Mouse (Mus musculus) MEL (cell line): ENCODE results near the gene Zfp296. TPM values are rescaled to one million over a fixed set of nuclear protein-coding genes. Genes with fewer than 3 reads are reported as not detected.

Source experiments
- DNase-seq: peaks from one replicate; pipeline ENCODE4 v3.0.0; 2011; ENCODE audit warnings: low read depth, low spot score
- H3K27ac ChIP-seq: 2 replicates; pipeline ENCODE4 v1.5.1; 2012; ENCODE audit warnings: low read depth, mild to moderate bottlenecking, control low read depth, low read length, moderate library complexity; ENCODE audit not compliant: control insufficient read depth
- H3K27me3 ChIP-seq, 2 experiments: fragments of 150-350 bp in 1 of 2; sonication (generic) in 1 of 2; 2 replicates each; pipeline ENCODE4 v1.6.1; 2012; ENCODE audit warnings: low read length in 2 of 2, mild to moderate bottlenecking in 2 of 2, improper control_type of control experiment in 1 of 2, moderate library complexity in 1 of 2; ENCODE audit not compliant: insufficient read depth in 2 of 2, control insufficient read depth in 1 of 2
- H3K36me3 ChIP-seq, 2 experiments: 2 replicates each; pipeline ENCODE4 v1.6.1; 2012 to 2014; ENCODE audit warnings: low read length in 2 of 2, improper control_type of control experiment in 1 of 2, inconsistent platforms in 1 of 2, mild to moderate bottlenecking in 1 of 2; ENCODE audit not compliant: insufficient read depth in 2 of 2, control insufficient read depth in 1 of 2
- H3K4me1 ChIP-seq, 2 experiments: fragments of 150-350 bp in 1 of 2; sonication (generic) in 1 of 2; 2 replicates each; pipeline ENCODE4 v1.6.1; 2012; ENCODE audit warnings: low read length in 2 of 2, improper control_type of control experiment in 1 of 2, mild to moderate bottlenecking in 1 of 2; ENCODE audit not compliant: insufficient read depth in 2 of 2, control insufficient read depth in 1 of 2
- H3K4me3 ChIP-seq, 2 experiments: fragments of 150-350 bp in 1 of 2; sonication (generic) in 1 of 2; 2 replicates each; pipeline ENCODE4 v1.5.1; 2012; ENCODE audit warnings: low read depth in 2 of 2, low read length in 2 of 2, mild to moderate bottlenecking in 2 of 2, moderate library complexity in 2 of 2, control low read depth in 1 of 2, improper control_type of control experiment in 1 of 2; ENCODE audit not compliant: control insufficient read depth in 1 of 2, insufficient read depth in 1 of 2
- H3K79me2 ChIP-seq: 2 replicates; pipeline ENCODE4 v1.6.1; 2012; ENCODE audit warnings: mild to moderate bottlenecking, low read length, moderate library complexity; ENCODE audit not compliant: control insufficient read depth, poor library complexity, insufficient read depth
- H3K9ac ChIP-seq: 2 replicates; pipeline ENCODE4 v1.6.1; 2012; ENCODE audit warnings: low read depth, mild to moderate bottlenecking, control low read depth, low read length, moderate library complexity; ENCODE audit not compliant: control insufficient read depth, poor library complexity, severe bottlenecking
- H3K9me3 ChIP-seq: fragments of 150-350 bp; sonication (generic); replicated peaks from 2 replicates; pipeline ENCODE4 v1.6.1; 2012; ENCODE audit warnings: mild to moderate bottlenecking, low read length, improper control_type of control experiment, moderate library complexity; ENCODE audit not compliant: insufficient read depth
- BHLHE40 ChIP-seq: IDR thresholded peaks from 2 replicates; pipeline ENCODE4 v1.6.1; 2012; ENCODE audit warnings: low read depth, mild to moderate bottlenecking, inconsistent platforms, low read length, improper control_type of control experiment, borderline replicate concordance
- CHD1 ChIP-seq: IDR thresholded peaks from 2 replicates; pipeline ENCODE4 v1.6.1; 2012; ENCODE audit warnings: low read depth, mild to moderate bottlenecking, inconsistent platforms, low read length, improper control_type of control experiment
- CHD2 ChIP-seq: IDR thresholded peaks from 2 replicates; pipeline ENCODE4 v1.6.1; 2011; ENCODE audit warnings: low read length, improper control_type of control experiment
- E2F4 ChIP-seq: IDR thresholded peaks from 2 replicates; pipeline ENCODE4 v1.6.1; 2011; ENCODE audit warnings: low read depth, low read length, improper control_type of control experiment, borderline replicate concordance
- ETS1 ChIP-seq: IDR thresholded peaks from 2 replicates; pipeline ENCODE4 v1.6.1; 2012; ENCODE audit warnings: low read depth, mild to moderate bottlenecking, inconsistent platforms, low read length, improper control_type of control experiment, moderate library complexity
- GABPA ChIP-seq: IDR thresholded peaks from 2 replicates; pipeline ENCODE4 v1.6.1; 2012; ENCODE audit warnings: low read depth, mild to moderate bottlenecking, inconsistent platforms, low read length, improper control_type of control experiment, moderate library complexity
- GATA1 ChIP-seq: IDR thresholded peaks from 2 replicates; pipeline ENCODE4 v1.6.1; 2011; ENCODE audit warnings: low read depth, low read length, improper control_type of control experiment
- JUND ChIP-seq: IDR thresholded peaks from 2 replicates; pipeline ENCODE4 v1.6.1; 2011; ENCODE audit warnings: low read depth, mild to moderate bottlenecking, improper control_type of control experiment, low read length
- MAX ChIP-seq: IDR thresholded peaks from 2 replicates; pipeline ENCODE4 v1.6.1; 2011; ENCODE audit warnings: low read length, improper control_type of control experiment
- MYC ChIP-seq: IDR thresholded peaks from 2 replicates; pipeline ENCODE4 v1.6.1; 2011; ENCODE audit warnings: low read depth, mild to moderate bottlenecking, low read length, improper control_type of control experiment, moderate library complexity
- NRF1 ChIP-seq: IDR thresholded peaks from 2 replicates; pipeline ENCODE4 v1.6.1; 2014; ENCODE audit warnings: low read depth, mild to moderate bottlenecking, inconsistent platforms, low read length, improper control_type of control experiment, moderate library complexity; ENCODE audit not compliant: poor library complexity, insufficient read depth, severe bottlenecking
- POLR2AphosphoS2 ChIP-seq: IDR thresholded peaks from 2 replicates; pipeline ENCODE4 v1.6.1; 2011; ENCODE audit warnings: low read length, improper control_type of control experiment
- POLR2AphosphoS5 ChIP-seq: IDR thresholded peaks from 2 replicates; pipeline ENCODE4 v1.6.1; 2012; ENCODE audit warnings: low read depth, borderline replicate concordance, mild to moderate bottlenecking, inconsistent platforms, low read length, moderate library complexity, mixed read lengths
- RAD21 ChIP-seq: IDR thresholded peaks from 2 replicates; pipeline ENCODE4 v1.6.1; 2011; ENCODE audit warnings: mild to moderate bottlenecking, low read depth, low read length, improper control_type of control experiment
- RCOR1 ChIP-seq: IDR thresholded peaks from 2 replicates; pipeline ENCODE4 v1.6.1; 2012; ENCODE audit warnings: low read depth, mild to moderate bottlenecking, inconsistent platforms, low read length, improper control_type of control experiment
- SMC3 ChIP-seq: IDR thresholded peaks from 2 replicates; pipeline ENCODE4 v1.6.1; 2011; ENCODE audit warnings: low read depth, low read length, improper control_type of control experiment
- UBTF ChIP-seq: IDR thresholded peaks from 2 replicates; pipeline ENCODE4 v1.6.1; 2012; ENCODE audit warnings: low read depth, mild to moderate bottlenecking, inconsistent platforms, low read length, improper control_type of control experiment, moderate library complexity, borderline replicate concordance; ENCODE audit not compliant: insufficient read depth
- polyA plus RNA-seq, 2 experiments: library from polyadenylated mRNA; stranded (reverse) in 1 of 2; unstranded in 1 of 2; fragments of >175 nt in 1 of 2; fragments of >200 nt in 1 of 2; gene quantifications; 2 replicates each; pipeline versions ENCODE4 v1.2.1 to v1.2.4; 2012; ENCODE audit warnings: low replicate concordance in 2 of 2, low read depth in 1 of 2; ENCODE audit not compliant: insufficient read length in 2 of 2, insufficient read depth in 1 of 2, missing spikeins in 1 of 2
- total RNA-seq: library from RNA; depleted of rRNA; stranded (reverse); fragments of 300-350 nt; gene quantifications from 2 replicates; pipeline ENCODE4 v1.2.3, GENCODE M21; 2012

The Zfp296 gene
- total and polyA plus RNA-seq, 3 experiments = 3.3 to 7.8 TPM; not detected in 1

DNA sequence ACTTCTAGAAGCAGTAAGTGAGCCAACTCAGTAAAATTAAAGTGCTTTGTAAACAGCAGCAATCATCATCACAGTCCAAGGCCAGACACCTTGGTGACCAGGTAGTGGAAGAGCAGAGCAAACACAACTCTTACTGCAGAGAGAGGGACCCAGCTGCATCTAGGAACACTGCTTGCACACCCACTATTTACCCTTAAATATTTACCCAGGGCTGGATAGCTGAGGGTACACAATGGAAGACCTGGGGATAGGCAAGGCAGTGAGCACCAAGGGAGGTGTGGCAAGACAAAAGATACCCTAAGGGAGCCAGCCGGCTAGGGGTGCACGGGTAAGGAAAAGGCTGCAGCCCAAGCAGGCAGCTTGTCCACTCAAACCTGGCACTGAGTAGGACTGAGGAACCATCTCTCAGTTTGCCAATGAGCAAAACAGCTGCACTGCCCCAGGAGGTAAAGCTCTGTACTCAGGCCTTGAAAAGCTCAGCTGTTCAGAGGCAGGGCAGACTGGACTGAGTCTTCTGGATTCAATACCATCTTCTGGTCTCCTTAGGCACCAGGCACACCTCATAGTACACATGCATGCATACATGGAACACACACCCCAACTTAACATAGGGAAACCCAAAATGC lies 29.6 kb upstream of the Zfp296 start:
- DNase-seq = no peak
- Histone ChIP-seq H3K4me1 (no peaks in the 10 kb centered on the region), H3K79me2 (peaks cover 38% of the 10 kb centered on the region), H3K27me3 (no peaks in the 10 kb centered on the region)
- TF ChIP-seq NRF1 (no peak), MYC (no peak), POLR2AphosphoS5 (no peak), SMC3 (no peak), BHLHE40 (no peak), UBTF (no peak), RAD21 (no peak), CHD2 (no peak), CHD1 (no peak), GABPA (no peak), MAX (no peak), JUND (no peak), GATA1 (no peak), POLR2AphosphoS2 (no peak), ETS1 (no peak), E2F4 (no peak)
- TF ChIP-seq, all 39 proteins: peak for 0
- H3K9me3 ChIP-seq = no peaks in the 10 kb centered on the region
- no peak overlapping the region for H3K4me3 ChIP-seq
- H3K9ac ChIP-seq = no peak overlapping the region
- no peaks in the 10 kb centered on the region; a peak in 1 of 4 replicates for H3K36me3 ChIP-seq
- no peak overlapping the region for H3K27ac ChIP-seq

DNA sequence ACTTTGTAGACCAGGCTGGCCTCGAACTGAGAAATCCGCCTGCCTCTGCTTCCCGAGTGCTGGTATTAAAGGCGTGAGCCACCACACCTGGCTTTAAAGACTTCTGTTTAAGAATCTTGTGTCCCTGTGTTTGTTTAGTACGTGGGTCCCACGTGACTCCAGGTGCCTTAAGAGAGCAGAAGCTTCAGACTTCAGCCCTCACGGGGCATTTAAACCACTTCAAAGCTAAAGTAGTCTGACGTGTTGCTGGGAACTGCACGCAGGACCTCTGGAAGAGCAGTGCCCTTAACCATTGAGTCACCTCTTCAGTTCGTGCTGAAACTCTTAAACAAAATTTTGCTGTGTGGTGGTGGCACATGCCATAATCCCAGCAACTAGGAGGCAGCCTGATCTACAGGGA lies 27.7 kb upstream of the Zfp296 start:
- DNase-seq = no peak
- Histone ChIP-seq H3K79me2 (peaks cover 39% of the 10 kb centered on the region), H3K4me1 (no peaks in the 10 kb centered on the region), H3K4me3 (no peak overlapping the region), H3K27me3 (no peaks in the 10 kb centered on the region), H3K9ac (no peak overlapping the region), H3K9me3 (no peaks in the 10 kb centered on the region), H3K27ac (no peak overlapping the region), H3K36me3 (peaks cover 0 to 2% of the 10 kb centered on the region in 2 experiments; a peak in 1 of 4 replicates)
- TF ChIP-seq SMC3 (no peak), RCOR1 (no peak)
